Mouse (Mus musculus): ENCODE data around the gene Man2a1. TPM values are rescaled to one million over a fixed set of nuclear protein-coding genes. Genes with fewer than 3 reads are reported as not detected.

Man2a1 gene
- polyA plus RNA-seq, 1 experiment from 2014 or later = 9.1 TPM

- Histone ChIP-seq H3K4me3 (no peak overlapping the region), H3K9me3 (no peaks in the 10 kb centered on the region), H3K36me3 (peaks cover 8% of the 10 kb centered on the region; the same call in 1 of the 2 replicates), H3K27ac (no peak overlapping the region), H3K4me1 (peaks cover 22% of the 10 kb centered on the region), H3K27me3 (ENCODE audit: insufficient read depth, poor library complexity, severe bottlenecking) (0 out of 2 replicates have a peak, but pooled peaks cover 3% of the 10 kb centered on the region)
- WGBS = 82% methylated on average over 3 of the region's 3 CpGs
- no peak for DNase-seq (ENCODE audit: low spot score)
Observed at GRCm38 (mm10) chr17:64620627-64621026, 20.1 kb downstream of the Man2a1 start.

GRCm38 (mm10) chr17:64621226-64621625, 20.7 kb downstream of the Man2a1 start:
- no peaks in the 10 kb centered on the region for H3K9me3 ChIP-seq
- 0 out of 2 replicates have a peak, but pooled peaks cover 3% of the 10 kb centered on the region for H3K27me3 ChIP-seq (ENCODE audit: insufficient read depth, poor library complexity, severe bottlenecking)
- 69% methylated on average over 8 of the region's 8 CpGs for WGBS
- peaks cover 8% of the 10 kb centered on the region; the same call in 1 of the 2 replicates for H3K36me3 ChIP-seq
- DNase-seq (ENCODE audit: low spot score) = no peak
- no peak overlapping the region for H3K27ac ChIP-seq
- no peak overlapping the region for H3K4me3 ChIP-seq
- peaks cover 21% of the 10 kb centered on the region for H3K4me1 ChIP-seq

- Histone ChIP-seq H3K9me3 (no peaks in the 10 kb centered on the region), H3K4me3 (no peak overlapping the region), H3K27ac (no peak overlapping the region), H3K4me1 (peaks cover 18% of the 10 kb centered on the region), H3K36me3 (peaks cover 10% of the 10 kb centered on the region; the same call in 1 of the 2 replicates), H3K27me3 (ENCODE audit: insufficient read depth, poor library complexity, severe bottlenecking) (0 out of 2 replicates have a peak, but pooled peaks cover 3% of the 10 kb centered on the region)
- DNase-seq (ENCODE audit: low spot score) = peak; percentile 62
- 84% methylated on average over 9 of the region's 9 CpGs for WGBS
Observed at GRCm38 (mm10) chr17:64621649-64622351, 21.3 kb downstream of the Man2a1 start.

GRCm38 (mm10) chr17:64622352-64622886, 21.9 kb downstream of the Man2a1 start:
- no peaks in the 10 kb centered on the region for H3K9me3 ChIP-seq
- no peak for DNase-seq (ENCODE audit: low spot score)
- H3K4me1 ChIP-seq = peaks cover 18% of the 10 kb centered on the region
- WGBS = 74% methylated on average over 11 of the region's 11 CpGs
- H3K4me3 ChIP-seq = no peak overlapping the region
- H3K27me3 ChIP-seq (ENCODE audit: insufficient read depth, poor library complexity, severe bottlenecking) = peaks cover 3% of the 10 kb centered on the region; the same call in 1 of the 2 replicates
- H3K36me3 ChIP-seq = peaks cover 10% of the 10 kb centered on the region; the same call in 1 of the 2 replicates
- H3K27ac ChIP-seq = no peak overlapping the region

GRCm38 (mm10) chr17:64624439-64624838, 23.9 kb downstream of the Man2a1 start:
- Histone ChIP-seq H3K4me1 (peaks cover 13% of the 10 kb centered on the region), H3K36me3 (peaks cover 10% of the 10 kb centered on the region; the same call in 1 of the 2 replicates), H3K27me3 (ENCODE audit: insufficient read depth, poor library complexity, severe bottlenecking) (peaks cover 3% of the 10 kb centered on the region; the same call in 1 of the 2 replicates), H3K4me3 (no peak overlapping the region), H3K27ac (no peak overlapping the region), H3K9me3 (no peaks in the 10 kb centered on the region)
- WGBS = 87% methylated on average over 15 of the region's 15 CpGs
- DNase-seq (ENCODE audit: low spot score) = peak; percentile 70

GRCm38 (mm10) chr17:64628796-64629195, 28.3 kb downstream of the Man2a1 start:
- peak; percentile 51 for DNase-seq (ENCODE audit: low spot score)
- H3K4me1 ChIP-seq = no peaks in the 10 kb centered on the region
- H3K27me3 ChIP-seq (ENCODE audit: insufficient read depth, poor library complexity, severe bottlenecking) = no peaks in the 10 kb centered on the region; the same call in 1 of the 2 replicates
- H3K4me3 ChIP-seq = no peak overlapping the region
- 83% methylated on average over 5 of the region's 5 CpGs for WGBS
- H3K9me3 ChIP-seq = no peaks in the 10 kb centered on the region
- H3K36me3 ChIP-seq = peaks cover 17% of the 10 kb centered on the region
- H3K27ac ChIP-seq = no peak overlapping the region

GRCm38 (mm10) chr17:64629486-64629885, 28.9 kb downstream of the Man2a1 start:
- Histone ChIP-seq H3K36me3 (peaks cover 15% of the 10 kb centered on the region), H3K27me3 (ENCODE audit: insufficient read depth, poor library complexity, severe bottlenecking) (no peaks in the 10 kb centered on the region; the same call in 1 of the 2 replicates), H3K4me3 (no peak overlapping the region), H3K27ac (no peak overlapping the region), H3K4me1 (no peaks in the 10 kb centered on the region), H3K9me3 (no peaks in the 10 kb centered on the region)
- WGBS = 86% methylated on average over 5 of the region's 5 CpGs
- no peak for DNase-seq (ENCODE audit: low spot score)

GRCm38 (mm10) chr17:64630506-64630905, 30.0 kb downstream of the Man2a1 start:
- no peak overlapping the region for H3K27ac ChIP-seq
- WGBS = 80% methylated on average over 12 of the region's 12 CpGs
- peaks cover 10% of the 10 kb centered on the region for H3K36me3 ChIP-seq
- H3K4me1 ChIP-seq = no peaks in the 10 kb centered on the region
- peaks cover 9% of the 10 kb centered on the region; the same call in 1 of the 2 replicates for H3K27me3 ChIP-seq (ENCODE audit: insufficient read depth, poor library complexity, severe bottlenecking)
- peak; percentile 53 for DNase-seq (ENCODE audit: low spot score)
- no peaks in the 10 kb centered on the region for H3K9me3 ChIP-seq
- no peak overlapping the region for H3K4me3 ChIP-seq

- no peaks in the 10 kb centered on the region for H3K9me3 ChIP-seq
- H3K27me3 ChIP-seq (ENCODE audit: insufficient read depth, poor library complexity, severe bottlenecking) = peaks cover 58% of the 10 kb centered on the region
- H3K27ac ChIP-seq = no peak overlapping the region
- WGBS = 89% methylated on average over 8 of the region's 8 CpGs
- no peaks in the 10 kb centered on the region for H3K4me1 ChIP-seq
- H3K36me3 ChIP-seq = peaks cover 10% of the 10 kb centered on the region; the same call in 1 of the 2 replicates
- no peak overlapping the region for H3K4me3 ChIP-seq
- DNase-seq (ENCODE audit: low spot score) = no peak
Observed at GRCm38 (mm10) chr17:64637868-64638537, 37.5 kb downstream of the Man2a1 start.

GRCm38 (mm10) chr17:64641376-64641775, 40.8 kb downstream of the Man2a1 start:
- H3K4me3 ChIP-seq = no peak overlapping the region
- no peak overlapping the region for H3K27ac ChIP-seq
- H3K27me3 ChIP-seq (ENCODE audit: insufficient read depth, poor library complexity, severe bottlenecking) = peaks cover 70% of the 10 kb centered on the region
- DNase-seq (ENCODE audit: low spot score) = no peak
- no peaks in the 10 kb centered on the region for H3K9me3 ChIP-seq
- H3K4me1 ChIP-seq = 0 out of 2 replicates have a peak, but pooled peaks cover 14% of the 10 kb centered on the region
- WGBS = 80% methylated on average over 3 of the region's 3 CpGs
- H3K36me3 ChIP-seq = peaks cover 10% of the 10 kb centered on the region; the same call in 1 of the 2 replicates

GRCm38 (mm10) chr17:64643644-64644043, 43.1 kb downstream of the Man2a1 start:
- Histone ChIP-seq H3K27ac (no peak overlapping the region), H3K36me3 (peaks cover 10% of the 10 kb centered on the region; the same call in 1 of the 2 replicates), H3K4me1 (0 out of 2 replicates have a peak, but pooled peaks cover 14% of the 10 kb centered on the region), H3K27me3 (ENCODE audit: insufficient read depth, poor library complexity, severe bottlenecking) (peaks cover 67% of the 10 kb centered on the region), H3K4me3 (no peak overlapping the region), H3K9me3 (no peaks in the 10 kb centered on the region)
- WGBS = 28% methylated on average over 7 of the region's 7 CpGs
- DNase-seq (ENCODE audit: low spot score) = peak; percentile 78

GRCm38 (mm10) chr17:64644888-64645605, 44.5 kb downstream of the Man2a1 start:
- H3K4me3 ChIP-seq = no peak overlapping the region
- 73% methylated on average over 8 of the region's 8 CpGs for WGBS
- H3K9me3 ChIP-seq = no peaks in the 10 kb centered on the region
- no peak for DNase-seq (ENCODE audit: low spot score)
- H3K4me1 ChIP-seq = 0 out of 2 replicates have a peak, but pooled peaks cover 14% of the 10 kb centered on the region
- H3K27me3 ChIP-seq (ENCODE audit: insufficient read depth, poor library complexity, severe bottlenecking) = peaks cover 67% of the 10 kb centered on the region
- H3K27ac ChIP-seq = no peak overlapping the region
- peaks cover 6% of the 10 kb centered on the region; the same call in 1 of the 2 replicates for H3K36me3 ChIP-seq
